Mouse (Mus musculus) activated CD4-positive, CD25-positive, alpha-beta regulatory T cell, adult 4 months (primary cell): ENCODE data around the gene Gm20388. TPM values are rescaled to one million over a fixed set of nuclear protein-coding genes. Genes with fewer than 3 reads are reported as not detected.

Experiments used
- ATAC-seq: one replicate; pipeline ENCODE4 v1.8.0; 2017
- polyA plus RNA-seq, 2 experiments: library from polyadenylated mRNA; unstranded; fragments of 100-300 nt; shearing (Covaris generic); gene quantifications; one replicate each; pipeline ENCODE4 v1.2.1; 2017

Gm20388 gene
- polyA plus RNA-seq, 2 experiments from 2014 or later, result 9.9 to 12.3 TPM

- no peak for ATAC-seq
Observed at GRCm38 (mm10) chr8:122022705-122023104, 2112.1 kb downstream of the Gm20388 start.

- no peak for ATAC-seq
Observed at GRCm38 (mm10) chr8:122025546-122025945, 2114.9 kb downstream of the Gm20388 start.

- no peak for ATAC-seq
Observed at GRCm38 (mm10) chr8:122028116-122028515, 2117.5 kb downstream of the Gm20388 start.

GRCm38 (mm10) chr8:122030965-122031364, 2120.3 kb downstream of the Gm20388 start:
- ATAC-seq, result no peak

- no peak for ATAC-seq
Observed at GRCm38 (mm10) chr8:122032741-122033140, 2122.1 kb downstream of the Gm20388 start.

GRCm38 (mm10) chr8:122035543-122035942, 2124.9 kb downstream of the Gm20388 start:
- ATAC-seq, result no peak

- no peak for ATAC-seq
Observed at GRCm38 (mm10) chr8:122036325-122036724, 2125.7 kb downstream of the Gm20388 start.

GRCm38 (mm10) chr8:122037279-122037678, 2126.6 kb downstream of the Gm20388 start:
- ATAC-seq, result no peak

GRCm38 (mm10) chr8:122038076-122038475, 2127.4 kb downstream of the Gm20388 start:
- no peak for ATAC-seq

GRCm38 (mm10) chr8:122039452-122039851, 2128.8 kb downstream of the Gm20388 start:
- no peak for ATAC-seq

- no peak for ATAC-seq
Observed at GRCm38 (mm10) chr8:122047206-122047870, 2136.7 kb downstream of the Gm20388 start.

- ATAC-seq, result no peak
Observed at GRCm38 (mm10) chr8:122049266-122049665, 2138.6 kb downstream of the Gm20388 start.

GRCm38 (mm10) chr8:122049923-122050322, 2139.3 kb downstream of the Gm20388 start:
- ATAC-seq, result no peak

- no peak for ATAC-seq
Observed at GRCm38 (mm10) chr8:122050620-122051019, 2140.0 kb downstream of the Gm20388 start.

- no peak for ATAC-seq
Observed at GRCm38 (mm10) chr8:122055321-122055720, 2144.7 kb downstream of the Gm20388 start.

GRCm38 (mm10) chr8:122056113-122056512, 2145.5 kb downstream of the Gm20388 start:
- ATAC-seq, result no peak

GRCm38 (mm10) chr8:122056882-122057281, 2146.2 kb downstream of the Gm20388 start:
- no peak for ATAC-seq

GRCm38 (mm10) chr8:122058510-122058909, 2147.9 kb downstream of the Gm20388 start:
- ATAC-seq, result no peak

- no peak for ATAC-seq
Observed at GRCm38 (mm10) chr8:122058951-122059350, 2148.3 kb downstream of the Gm20388 start.

- ATAC-seq, result no peak
Observed at GRCm38 (mm10) chr8:122062508-122063223, 2152.0 kb downstream of the Gm20388 start.

- no peak for ATAC-seq
Observed at GRCm38 (mm10) chr8:122064353-122064752, 2153.7 kb downstream of the Gm20388 start.

- ATAC-seq, result no peak
Observed at GRCm38 (mm10) chr8:122067783-122068505, 2157.3 kb downstream of the Gm20388 start.

- peak; percentile 54 for ATAC-seq
Observed at GRCm38 (mm10) chr8:122068609-122069008, 2158.0 kb downstream of the Gm20388 start.
